Mouse (Mus musculus) cortical plate, adult 2 months (tissue): ENCODE results near the gene Pcsk6.

ENCODE experiments used
- CTCF ChIP-seq: fragments of 200-500 bp; IDR thresholded peaks from 2 replicates; pipeline ENCODE4 v1.5.1; 2011; ENCODE audit warnings: mild to moderate bottlenecking, control low read depth, low read length; ENCODE audit not compliant: insufficient read depth; ENCODE audit errors: extremely low read depth
- POLR2A ChIP-seq: fragments of 200-500 bp; IDR thresholded peaks from 2 replicates; pipeline ENCODE4 v1.6.1; 2011; ENCODE audit warnings: mild to moderate bottlenecking, low read length, control low read depth; ENCODE audit not compliant: insufficient read depth; ENCODE audit errors: extremely low read depth

DNA sequence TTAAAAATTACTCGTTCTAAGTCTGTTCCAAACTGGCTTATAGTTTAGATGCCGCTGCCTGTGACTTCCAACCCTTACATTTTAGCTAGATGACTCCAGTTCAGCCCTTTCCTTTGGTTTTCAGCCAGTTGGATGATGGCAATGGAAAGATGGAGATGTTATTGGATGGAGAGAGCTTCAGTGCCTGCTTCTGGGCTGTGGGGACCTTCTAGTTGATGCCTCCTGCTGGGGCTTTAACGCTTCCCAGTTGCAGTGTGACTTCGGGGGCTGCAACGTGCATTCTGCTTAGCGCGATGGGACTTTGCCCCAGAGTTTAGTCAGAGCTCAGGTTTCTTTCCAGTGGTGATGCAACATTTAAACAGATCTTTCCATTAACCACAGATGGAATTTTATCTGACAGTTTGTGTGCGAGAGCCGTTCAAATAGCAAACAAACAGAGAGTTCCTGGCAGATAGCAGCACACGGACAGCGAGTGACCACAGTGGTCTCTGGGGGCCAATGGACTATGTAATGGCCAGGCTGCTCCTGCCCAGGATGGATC lies 53.3 kb downstream of the Pcsk6 start:
- no peak for TF ChIP-seq CTCF
- no peak for TF ChIP-seq POLR2A
